Mouse (Mus musculus): ENCODE data around the gene Nfu1. TPM values are rescaled to one million over a fixed set of nuclear protein-coding genes. Genes with fewer than 3 reads are reported as not detected.

Nfu1 gene
- total and polyA plus RNA-seq, 2 experiments from 2014 or later = 163 to 395 TPM

- Histone ChIP-seq H3K9ac (replicated peaks; ENCODE audit: low read length, poor library complexity, severe bottlenecking) (no peak overlapping the region), H3K27me3 (ENCODE audit: insufficient read depth, low read length) (no peaks in the 10 kb centered on the region), H3K4me3 (ENCODE audit: low read depth, low read length) (no peak overlapping the region), H3K9me3 (ENCODE audit: low read length) (no peaks in the 10 kb centered on the region), H3K4me1 (ENCODE audit: insufficient read depth, low read length) (no peaks in the 10 kb centered on the region), H3K36me3 (ENCODE audit: insufficient read depth, low read length) (peaks cover 60% of the 10 kb centered on the region), H3K4me2 (ENCODE audit: low read depth, low read length, poor library complexity, severe bottlenecking) (no peak overlapping the region), H3K27ac (ENCODE audit: low read depth, low read length) (no peak overlapping the region)
- WGBS = 92% methylated on average over 4 of the region's 4 CpGs
- no peak for TF ChIP-seq CTCF (IDR thresholded peaks at IDR 0.05)
- no peak for DNase-seq (ENCODE audit: low spot score)
- ATAC-seq (ENCODE audit: low FRiP score) = no peak
These were observed 61.6 kb downstream of the Nfu1 start for GRCm38 (mm10) chr6:87070641-87071040.

- WGBS = 92% methylated on average over 4 of the region's 4 CpGs
- TF ChIP-seq CTCF (IDR thresholded peaks at IDR 0.05) = no peak
- H3K4me2 ChIP-seq (ENCODE audit: low read depth, low read length, poor library complexity, severe bottlenecking) = no peak overlapping the region
- H3K36me3 ChIP-seq (ENCODE audit: insufficient read depth, low read length) = peaks cover 58% of the 10 kb centered on the region
- no peak overlapping the region for H3K4me3 ChIP-seq (ENCODE audit: low read depth, low read length)
- H3K27me3 ChIP-seq (ENCODE audit: insufficient read depth, low read length) = no peaks in the 10 kb centered on the region
- H3K27ac ChIP-seq (ENCODE audit: low read depth, low read length) = no peak overlapping the region
- no peak overlapping the region for H3K9ac ChIP-seq (replicated peaks; ENCODE audit: low read length, poor library complexity, severe bottlenecking)
- H3K4me1 ChIP-seq (ENCODE audit: insufficient read depth, low read length) = no peaks in the 10 kb centered on the region
- no peaks in the 10 kb centered on the region for H3K9me3 ChIP-seq (ENCODE audit: low read length)
- ATAC-seq (ENCODE audit: low FRiP score) (no peak), DNase-seq (ENCODE audit: low spot score) (no peak)
These were observed 63.7 kb downstream of the Nfu1 start for GRCm38 (mm10) chr6:87072759-87073158.

DNA sequence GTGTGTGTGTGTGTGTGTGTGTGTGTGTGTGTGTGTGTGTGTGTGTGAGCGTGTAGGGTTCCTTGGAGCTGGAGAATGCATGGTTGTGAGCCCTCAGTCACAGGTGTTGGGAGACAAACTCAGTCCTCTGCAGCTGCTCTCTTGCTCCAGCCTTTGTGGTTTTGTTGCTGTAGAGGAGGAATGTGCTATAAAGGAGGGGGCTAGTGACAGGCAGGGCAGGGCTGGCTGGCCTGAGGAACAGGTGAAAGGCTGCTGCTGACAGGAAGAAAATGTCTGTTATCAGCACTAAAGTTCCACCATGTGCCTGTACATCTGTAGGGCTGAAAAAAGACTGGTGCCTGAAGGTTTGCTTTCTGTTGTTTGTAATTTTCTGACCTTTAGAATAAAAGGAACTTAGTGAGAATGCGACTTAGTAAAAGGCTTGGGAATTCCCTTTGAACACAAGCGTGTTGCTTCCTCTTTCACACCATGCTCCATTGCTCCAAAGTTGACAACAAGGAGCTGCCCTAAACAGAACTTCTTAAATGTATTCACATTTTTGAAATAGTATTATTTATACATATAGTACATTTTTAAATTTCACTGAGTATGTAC lies 66.2 kb downstream of the Nfu1 start:
- Histone ChIP-seq H3K27ac (ENCODE audit: low read depth, low read length) (no peak overlapping the region), H3K9ac (replicated peaks; ENCODE audit: low read length, poor library complexity, severe bottlenecking) (no peak overlapping the region), H3K4me2 (ENCODE audit: low read depth, low read length, poor library complexity, severe bottlenecking) (no peak overlapping the region), H3K36me3 (ENCODE audit: insufficient read depth, low read length) (peaks cover 49% of the 10 kb centered on the region), H3K4me1 (ENCODE audit: insufficient read depth, low read length) (no peaks in the 10 kb centered on the region), H3K9me3 (ENCODE audit: low read length) (no peaks in the 10 kb centered on the region), H3K4me3 (ENCODE audit: low read depth, low read length) (no peak overlapping the region), H3K27me3 (ENCODE audit: insufficient read depth, low read length) (no peaks in the 10 kb centered on the region)
- no peak for ATAC-seq (ENCODE audit: low FRiP score)
- DNase-seq (ENCODE audit: low spot score) = no peak
- TF ChIP-seq CTCF (IDR thresholded peaks at IDR 0.05) = no peak
- WGBS = 75% methylated on average over 3 of the region's 3 CpGs

Other genes starting within 250 kb of the Nfu1 start
- 3.6 and 3.9 TPM in 2 replicates for gene Anxa4, start 215.7 kb upstream of the Nfu1 start, total RNA-seq (2014; rRNA removed)
- gene Anxa4, start 215.7 kb upstream of the Nfu1 start, polyA plus RNA-seq (2015; fragmentation: Nextera tagmentation; extraction: Ambion mirVana) = 5.0 and 5.7 TPM in 2 replicates
- 74.4 and 79.2 TPM in 2 replicates for gene Aak1, start 159.7 kb upstream of the Nfu1 start, total RNA-seq (2014; rRNA removed)
- 29.1 and 41.8 TPM in 2 replicates for gene Aak1, start 159.7 kb upstream of the Nfu1 start, polyA plus RNA-seq (2015; fragmentation: Nextera tagmentation; extraction: Ambion mirVana)
- 43.7 and 62.3 TPM in 2 replicates for gene Gfpt1, start 33.6 kb downstream of the Nfu1 start, total RNA-seq (2014; rRNA removed)
- gene Gfpt1, start 33.6 kb downstream of the Nfu1 start, polyA plus RNA-seq (2015; fragmentation: Nextera tagmentation; extraction: Ambion mirVana) = 19.3 and 21.4 TPM in 2 replicates
- 0.77 TPM in 1 of 2 replicates, not detected in the other for gene D6Ertd527e, start 95.5 kb downstream of the Nfu1 start, total RNA-seq (2014; rRNA removed)
- gene D6Ertd527e, start 95.5 kb downstream of the Nfu1 start, polyA plus RNA-seq (2015; fragmentation: Nextera tagmentation; extraction: Ambion mirVana) = 0.12 and 0.41 TPM in 2 replicates